Mouse (Mus musculus): ENCODE results near the gene Galnt3.

DNA sequence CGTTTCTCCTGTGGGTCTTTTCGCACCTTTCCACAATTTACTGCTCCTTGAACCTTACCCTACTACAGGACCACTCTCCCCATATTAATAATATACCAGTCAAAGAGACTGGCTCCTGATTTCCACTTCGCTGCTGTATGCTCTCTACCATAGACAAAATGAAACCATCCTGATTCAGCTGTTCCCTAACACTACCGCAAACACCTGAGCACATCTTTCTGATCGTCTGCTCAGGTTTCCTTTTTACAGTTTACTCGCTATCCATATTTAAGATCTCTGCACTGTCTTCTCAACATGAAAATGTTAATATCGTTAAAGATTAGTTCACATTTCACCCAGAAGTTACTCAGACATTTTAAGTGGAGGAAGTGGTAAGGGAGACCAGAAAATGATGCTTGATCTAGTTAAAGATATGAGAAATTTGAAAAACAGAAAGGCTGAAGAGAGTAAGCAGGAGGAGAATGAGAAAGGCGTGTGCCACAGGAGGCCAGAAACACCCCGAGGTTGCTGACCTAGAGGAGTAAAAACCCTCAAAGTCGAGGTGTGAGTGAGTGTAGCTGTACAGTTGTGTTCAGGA is 23.9 kb upstream of the Galnt3 start:
- TF ChIP-seq CTCF (IDR thresholded peaks at IDR 0.05): no peak
- no peak for TF ChIP-seq EP300 (IDR thresholded peaks at IDR 0.05)
